Mouse (Mus musculus) heart, adult 9 months (tissue): ENCODE data around the gene Kif5a.

Experiments
- DNase-seq, 2 experiments: peaks; one replicate each; pipeline ENCODE4 v3.0.0; 2022; ENCODE audit warnings: low spot score in 2 of 2

Gene Kif5a

GRCm38 (mm10) chr10:127289573-127290191, 26.5 kb upstream of the Kif5a start:
- DNase-seq: peak; percentile 82

- DNase-seq: peak; percentile 92 to 93
Measured at GRCm38 (mm10) chr10:127288800-127289572, 25.8 kb upstream of the Kif5a start, which contains the start of gene Mbd6. Gene Mbd6, minus strand, starts transcription at chr10:127289018.

DNA sequence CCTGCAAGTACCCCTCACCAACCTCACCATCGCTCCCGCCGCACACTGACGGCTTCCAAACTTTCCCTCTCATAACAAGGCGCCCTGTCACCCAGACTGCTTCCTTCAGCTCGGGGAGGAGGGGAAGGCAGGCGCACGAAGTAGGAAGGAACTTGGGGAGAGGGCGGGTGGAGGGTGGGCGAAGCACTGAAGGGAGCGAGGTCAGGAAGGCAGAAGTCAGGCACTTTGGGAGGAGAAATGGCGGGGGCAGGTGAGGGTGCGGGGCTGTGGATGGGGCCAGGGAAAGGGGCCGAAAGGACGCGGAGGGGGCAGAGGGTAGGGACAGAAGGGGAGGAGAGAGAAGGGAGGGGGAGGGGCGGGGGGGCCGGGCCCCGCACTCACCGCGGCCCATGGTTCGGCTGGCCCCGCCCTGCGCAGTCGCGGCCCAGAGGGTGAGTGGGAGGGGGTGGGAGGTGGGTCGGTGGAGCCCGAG, 25.2 kb upstream of the Kif5a start:
- DNase-seq: peak in 1 of 2 experiments; percentile 55

DNA sequence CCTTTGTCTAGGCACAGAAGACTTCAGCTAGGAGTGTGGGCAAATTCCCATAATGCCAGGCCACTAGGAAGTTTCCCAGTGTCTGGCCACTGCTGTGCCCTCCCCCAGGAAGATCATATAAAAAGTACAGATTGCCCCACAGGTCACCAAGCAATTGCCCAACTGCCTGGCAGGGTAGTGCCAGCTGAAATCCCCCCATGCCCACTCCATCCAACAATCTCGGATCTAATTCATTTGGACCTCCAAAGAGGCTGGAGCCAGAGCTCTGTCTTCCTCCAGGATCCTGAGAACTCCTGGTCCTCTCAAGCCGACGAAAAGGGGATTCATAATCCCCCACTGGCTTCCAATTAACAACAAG, 24.8 kb upstream of the Kif5a start:
- DNase-seq: peak in 1 of 2 experiments; percentile 28

GRCm38 (mm10) chr10:127287271-127287935, 24.3 kb upstream of the Kif5a start:
- no peak for DNase-seq

DNA sequence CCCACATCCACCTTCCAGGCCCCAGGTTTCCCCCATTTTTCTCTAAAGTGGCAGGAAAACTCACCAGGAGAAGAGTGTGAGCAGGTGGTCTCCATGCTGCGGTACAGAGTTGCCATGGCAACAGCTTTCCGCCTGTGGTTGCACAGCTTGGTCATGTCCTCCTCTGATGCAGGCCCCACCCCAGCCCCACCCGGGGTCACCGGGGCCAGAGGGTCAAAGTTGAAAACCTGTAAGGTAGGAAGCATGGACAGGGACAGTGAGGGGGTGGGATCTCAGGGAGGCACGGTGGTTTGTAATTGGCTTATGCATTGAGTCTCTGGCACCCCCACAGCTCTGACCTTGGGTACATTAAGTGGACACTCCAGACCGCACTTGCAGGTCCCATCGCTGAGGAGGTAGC, 23.6 kb upstream of the Kif5a start:
- DNase-seq: no peak

GRCm38 (mm10) chr10:127286194-127286593, 23.0 kb upstream of the Kif5a start:
- no peak for DNase-seq

DNA sequence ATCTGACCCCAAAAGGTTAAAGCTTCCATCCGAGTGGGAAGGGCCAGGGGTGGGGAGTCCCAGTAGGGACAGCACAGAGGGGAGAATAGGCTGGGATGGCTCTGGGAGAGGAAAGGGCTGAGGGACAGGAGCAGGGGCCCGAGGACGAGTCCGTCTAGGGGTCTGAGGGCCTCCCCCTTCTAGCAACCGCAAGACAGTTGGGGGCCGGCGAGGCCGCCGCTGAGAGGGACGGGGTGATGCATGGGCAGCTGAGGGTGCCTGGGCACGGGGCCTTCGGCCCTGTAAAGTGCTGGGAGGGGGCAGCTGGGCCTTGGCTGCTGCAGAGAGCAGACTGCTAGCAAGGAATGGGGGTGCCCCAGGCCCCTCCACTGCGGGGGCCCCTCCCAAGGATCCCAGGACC, 22.5 kb upstream of the Kif5a start:
- DNase-seq: no peak

DNA sequence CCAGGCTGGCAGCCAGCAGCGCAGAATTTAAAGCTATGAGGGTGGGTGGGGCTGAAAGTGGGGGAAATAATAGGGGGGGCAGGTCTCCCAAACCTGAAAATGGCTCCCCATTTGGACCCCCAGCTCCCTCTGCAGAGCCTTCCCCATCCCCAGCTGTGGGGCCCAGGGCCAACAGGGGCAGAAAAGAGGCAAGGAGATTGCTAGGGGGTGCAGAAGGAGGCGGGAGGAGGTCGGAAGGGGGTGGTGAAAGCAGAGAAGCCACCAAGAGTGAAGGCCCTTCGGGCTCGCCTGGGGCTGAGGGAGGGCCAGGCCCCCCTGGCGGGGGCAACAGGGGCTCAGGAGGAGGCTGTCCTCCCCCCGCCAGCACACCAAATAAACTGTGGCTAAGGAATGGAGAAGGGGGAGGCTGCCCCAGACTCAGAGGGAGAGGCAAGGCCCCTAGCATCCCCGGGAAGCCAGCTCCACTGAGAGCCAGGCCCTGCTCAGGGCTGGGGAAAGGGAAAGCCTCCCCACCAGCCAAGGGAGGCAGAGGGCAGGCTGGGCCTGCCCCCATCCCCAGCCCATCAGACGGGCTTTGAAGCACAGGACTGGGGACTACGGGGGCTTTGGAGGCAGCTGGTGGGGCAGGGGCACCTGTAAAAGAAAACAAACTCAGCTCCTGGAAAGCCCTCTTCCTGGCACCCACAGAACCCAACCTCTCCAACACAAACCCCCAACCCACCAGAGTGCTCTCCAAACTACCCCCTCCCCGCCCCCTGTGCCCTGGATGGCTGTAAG, 21.8 kb upstream of the Kif5a start:
- DNase-seq: no peak

- DNase-seq: no peak
Measured at GRCm38 (mm10) chr10:127284105-127284622, 21.0 kb upstream of the Kif5a start.

GRCm38 (mm10) chr10:127282620-127283215, 19.6 kb upstream of the Kif5a start:
- DNase-seq: no peak

DNA sequence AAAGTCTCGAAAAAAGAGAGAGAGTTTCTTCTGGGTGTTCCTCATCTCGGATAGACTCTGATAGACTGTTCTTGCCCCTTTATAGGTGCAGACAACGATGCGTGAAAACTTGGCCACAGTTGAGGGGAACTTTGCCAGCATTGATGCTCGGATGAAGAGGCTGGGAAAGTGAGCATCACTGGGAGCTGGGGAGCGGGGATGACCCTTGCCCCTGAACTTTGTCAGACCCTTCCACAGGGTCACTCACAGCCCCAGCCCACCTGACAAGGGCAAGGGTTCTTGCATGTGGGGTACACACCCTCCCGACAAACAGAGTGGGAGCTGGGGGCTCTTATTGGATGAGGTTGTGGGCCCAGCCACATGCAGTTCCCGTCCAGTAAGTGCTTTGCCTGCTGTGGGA, 18.2 kb upstream of the Kif5a start:
- DNase-seq: no peak

DNA sequence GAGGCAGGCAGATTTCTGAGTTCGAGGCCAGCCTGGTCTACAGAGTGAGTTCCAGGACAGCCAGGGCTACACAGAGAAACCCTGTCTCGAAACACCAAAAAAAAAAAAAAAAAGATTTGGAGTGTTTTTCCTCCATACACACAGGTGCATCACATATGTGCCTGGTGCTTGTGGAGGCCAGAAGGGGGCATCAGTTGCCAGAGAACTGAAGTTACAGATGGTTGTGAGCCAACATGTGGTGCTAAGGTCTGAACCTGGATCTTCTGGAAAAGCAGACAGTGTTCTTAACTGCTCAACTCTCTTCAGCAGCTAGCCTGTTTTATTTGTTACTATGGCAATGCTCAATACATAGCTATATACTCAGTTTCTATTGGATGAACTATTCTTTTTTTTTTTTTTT, 16.6 kb upstream of the Kif5a start:
- no peak for DNase-seq

DNA sequence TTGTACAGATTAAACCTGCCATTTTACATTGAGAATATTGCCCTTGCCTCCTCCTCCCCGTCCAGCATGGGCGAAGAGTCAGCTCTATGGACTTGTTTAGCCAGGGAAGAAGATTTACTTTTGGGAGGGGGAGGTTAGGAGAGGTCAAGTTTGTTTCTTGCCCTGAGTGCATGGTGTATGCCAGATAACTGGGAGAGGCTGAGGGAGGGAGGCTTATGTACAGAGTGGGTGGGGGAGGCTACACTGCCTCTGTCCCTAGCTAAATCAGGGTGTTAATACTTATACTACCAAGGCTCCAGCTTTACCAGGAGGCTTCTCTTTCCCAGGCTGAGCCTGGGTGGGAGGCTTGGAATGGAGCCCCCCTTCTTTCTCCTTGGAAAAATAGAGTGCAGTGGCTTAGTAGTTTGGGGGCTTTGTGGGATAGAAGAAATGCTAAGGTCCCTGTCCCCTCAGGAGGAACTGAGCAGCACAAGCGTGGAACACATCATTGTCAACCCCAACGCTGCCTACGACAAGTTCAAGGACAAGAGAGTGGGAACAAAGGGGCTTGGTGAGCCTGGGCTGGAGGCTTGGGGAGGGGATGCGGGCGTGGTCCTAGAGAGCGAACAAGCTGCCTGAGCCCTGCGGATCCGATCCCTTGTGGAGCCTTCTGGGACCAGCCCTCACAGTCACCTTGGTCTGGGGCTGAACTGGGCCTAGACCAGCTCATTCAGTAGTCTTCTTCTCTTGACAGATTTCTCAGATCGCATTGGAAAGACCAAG, 11.3 kb upstream of the Kif5a start:
- DNase-seq: no peak

GRCm38 (mm10) chr10:127272371-127272770, 9.2 kb upstream of the Kif5a start:
- DNase-seq: no peak

DNA sequence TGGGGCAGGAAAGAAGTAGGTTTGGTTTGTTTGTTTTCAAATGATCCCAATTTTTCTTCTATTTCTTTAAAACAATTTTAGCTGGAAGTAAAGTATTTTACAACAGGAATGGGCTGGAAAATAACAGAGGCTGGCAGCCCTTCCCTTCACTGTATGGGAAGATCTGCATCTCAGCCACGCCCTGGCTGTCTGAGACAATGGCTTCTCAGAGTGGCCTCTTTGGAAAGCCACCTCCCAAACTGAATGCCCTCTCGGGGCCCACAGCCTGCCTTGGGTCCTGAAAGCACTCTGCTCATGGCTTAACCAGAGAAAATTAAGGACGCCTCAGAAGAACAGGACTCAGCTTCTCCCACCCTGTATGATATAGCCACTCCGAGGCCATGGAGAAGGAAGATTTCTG, 6.7 kb upstream of the Kif5a start:
- no peak for DNase-seq

DNA sequence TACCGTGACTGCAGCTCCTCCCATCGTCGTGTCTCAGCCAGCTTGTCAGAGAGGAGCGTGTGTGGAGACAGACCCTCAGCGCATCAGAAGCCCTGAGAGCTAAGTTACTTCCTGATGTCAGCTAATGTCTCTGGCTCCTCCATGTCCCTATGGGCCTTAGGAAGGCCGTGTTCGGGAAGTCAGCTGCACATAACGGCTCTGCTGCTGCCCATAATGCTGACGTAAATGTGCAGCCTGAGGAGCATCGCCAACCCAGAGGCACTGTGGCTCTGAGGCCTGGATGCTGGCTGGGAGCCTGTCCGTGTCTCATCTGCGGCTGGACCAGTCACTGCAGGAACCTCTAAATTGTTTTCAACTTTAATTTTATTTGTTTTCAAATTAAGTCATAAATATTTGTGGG, 5.9 kb upstream of the Kif5a start:
- DNase-seq: no peak

GRCm38 (mm10) chr10:127268401-127268800, 5.3 kb upstream of the Kif5a start:
- DNase-seq: peak in 1 of 2 experiments; percentile 53

DNA sequence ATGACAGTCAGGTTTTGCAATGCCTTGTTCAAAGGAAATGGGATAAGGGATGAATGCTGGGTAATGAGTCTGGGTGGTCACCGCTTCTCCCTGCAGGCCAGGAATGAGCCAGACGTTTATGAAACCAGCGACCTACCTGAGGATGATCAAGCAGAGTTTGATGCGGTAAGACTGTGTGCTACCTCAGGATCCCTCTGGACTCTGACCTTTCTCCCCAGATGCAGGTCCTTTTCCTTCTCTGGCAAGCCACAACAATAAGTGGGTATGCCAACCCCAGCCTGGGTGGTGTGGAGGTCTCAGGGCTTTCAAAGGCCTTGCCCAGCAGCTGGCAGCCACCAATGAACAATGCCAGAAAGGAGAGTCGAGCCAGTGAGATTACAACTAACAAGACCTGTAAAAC, 4.2 kb upstream of the Kif5a start:
- DNase-seq: no peak
